Mouse (Mus musculus) c-Kit-positive CD71-positive TER-119-negative erythroid progenitor cells, embryonic 14.5 days (primary cell): ENCODE measurements at regions not wholly inside any gene's neighbourhood (a gene's known extent, or its start where the extent isn't known, plus 50 kb on each side); places are given as distances from the start of the nearest gene placed in this dataset.
"Not testable (repeated sequence)": the region's sequence is repeated elsewhere in the genome, so short reads cannot be mapped to it uniquely, and the experiment has no call there.

Source experiments
- DNase-seq: peaks from one replicate; pipeline ENCODE4 v3.0.0-alpha.2; 2013; ENCODE audit warnings: low read depth

- no peak for DNase-seq
Measured at GRCm38 (mm10) chr5:77809844-77810243, 402.0 kb upstream of the Igfbp7 start.

- DNase-seq = no peak
Measured at GRCm38 (mm10) chr5:77807726-77808125, 399.9 kb upstream of the Igfbp7 start.

GRCm38 (mm10) chr5:77806334-77807157 is 398.7 kb upstream of the Igfbp7 start:
- DNase-seq = no peak

GRCm38 (mm10) chr5:77805796-77806195 is 398.0 kb upstream of the Igfbp7 start:
- no peak for DNase-seq

GRCm38 (mm10) chr5:77805303-77805702 is 397.5 kb upstream of the Igfbp7 start:
- no peak for DNase-seq

GRCm38 (mm10) chr5:77804113-77804512 is 396.3 kb upstream of the Igfbp7 start:
- no peak for DNase-seq

GRCm38 (mm10) chr5:77803562-77803961 is 395.7 kb upstream of the Igfbp7 start:
- DNase-seq = no peak

- no peak for DNase-seq
Measured at GRCm38 (mm10) chr5:77796960-77797359, 389.1 kb upstream of the Igfbp7 start.

GRCm38 (mm10) chr5:77795766-77796165 is 387.9 kb upstream of the Igfbp7 start:
- DNase-seq = no peak

- DNase-seq = no peak
Measured at GRCm38 (mm10) chr5:77783953-77784352, 376.1 kb upstream of the Igfbp7 start.

- no peak for DNase-seq
Measured at GRCm38 (mm10) chr5:77762426-77763042, 354.7 kb upstream of the Igfbp7 start.

GRCm38 (mm10) chr5:77762013-77762412 is 354.2 kb upstream of the Igfbp7 start:
- DNase-seq = no peak

GRCm38 (mm10) chr5:77748933-77749332 is 341.1 kb upstream of the Igfbp7 start:
- no peak for DNase-seq

- DNase-seq = no peak
Measured at GRCm38 (mm10) chr5:77746604-77747003, 338.8 kb upstream of the Igfbp7 start.

- no peak for DNase-seq
Measured at GRCm38 (mm10) chr5:77743467-77743866, 335.6 kb upstream of the Igfbp7 start.

GRCm38 (mm10) chr5:77730286-77730685 is 322.4 kb upstream of the Igfbp7 start:
- not testable (repeated sequence) for DNase-seq

- DNase-seq = no peak
Measured at GRCm38 (mm10) chr5:77681592-77681991, 273.8 kb upstream of the Igfbp7 start.

GRCm38 (mm10) chr5:77672073-77672924 is 264.5 kb upstream of the Igfbp7 start:
- DNase-seq = no peak

- no peak for DNase-seq
Measured at GRCm38 (mm10) chr5:77663096-77663495, 255.3 kb upstream of the Igfbp7 start.

- DNase-seq = no peak
Measured at GRCm38 (mm10) chr5:77659016-77659415, 251.2 kb upstream of the Igfbp7 start.

- no peak for DNase-seq
Measured at GRCm38 (mm10) chr5:77644651-77645050, 236.8 kb upstream of the Igfbp7 start.

- no peak for DNase-seq
Measured at GRCm38 (mm10) chr5:77620402-77620801, 212.6 kb upstream of the Igfbp7 start.

- no peak for DNase-seq
Measured at GRCm38 (mm10) chr5:77610496-77610895, 202.7 kb upstream of the Igfbp7 start.
